Mouse (Mus musculus) left cerebral cortex, adult 11 months (tissue): Measurements from ENCODE around the gene Wwtr1.

Experiments
- DNase-seq: peaks from one replicate; pipeline ENCODE4 v3.0.0; 2022; ENCODE audit warnings: low spot score

Wwtr1 gene

GRCm38 (mm10) chr3:57448445-57448844, 127.3 kb downstream of the Wwtr1 start:
- DNase-seq: peak; percentile 63

- no peak for DNase-seq
Observed at GRCm38 (mm10) chr3:57447889-57448288, 127.8 kb downstream of the Wwtr1 start.

DNA sequence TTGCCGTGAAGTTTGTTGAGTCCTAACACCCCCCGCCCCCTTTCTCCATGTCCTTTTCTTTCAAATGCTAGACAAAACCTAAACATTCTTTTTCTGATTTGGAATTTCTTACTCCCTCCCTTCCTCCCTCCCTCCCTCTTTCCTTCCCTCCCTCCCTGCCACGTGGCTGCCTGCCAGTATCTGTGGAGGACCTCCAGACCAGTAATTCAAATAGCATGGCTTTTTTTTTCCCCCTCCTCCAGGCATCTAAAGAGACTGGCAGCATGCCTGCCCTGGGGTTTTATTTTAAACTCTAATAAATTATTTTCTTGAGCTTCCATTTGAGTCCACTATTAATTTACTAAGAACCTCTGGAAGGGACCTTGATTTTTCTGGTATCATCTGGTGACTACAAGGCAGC, 130.0 kb downstream of the Wwtr1 start:
- DNase-seq: no peak

DNA sequence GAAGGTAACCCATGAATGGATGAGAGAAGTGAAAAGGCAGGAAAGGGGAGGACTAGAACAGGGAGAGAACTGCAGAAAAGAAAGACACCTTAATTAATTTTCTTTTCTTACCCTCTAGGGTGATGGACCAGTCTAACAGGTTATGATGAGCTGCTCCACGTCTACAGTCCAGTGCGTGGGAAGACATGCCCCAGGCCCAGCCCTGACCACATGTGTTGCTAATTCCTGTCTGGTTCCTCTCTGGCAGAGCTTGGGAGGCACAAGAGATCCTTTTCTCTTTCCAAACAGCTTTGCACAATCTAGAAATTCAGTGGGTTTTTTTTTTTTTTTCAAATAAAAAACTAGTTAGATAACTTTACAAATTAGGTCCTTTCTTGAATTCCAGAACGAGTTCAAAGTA, 134.8 kb downstream of the Wwtr1 start:
- no peak for DNase-seq

- DNase-seq: no peak
Observed at GRCm38 (mm10) chr3:57435364-57435763, 140.3 kb downstream of the Wwtr1 start.

- no peak for DNase-seq
Observed at GRCm38 (mm10) chr3:57431706-57432105, 144.0 kb downstream of the Wwtr1 start.

DNA sequence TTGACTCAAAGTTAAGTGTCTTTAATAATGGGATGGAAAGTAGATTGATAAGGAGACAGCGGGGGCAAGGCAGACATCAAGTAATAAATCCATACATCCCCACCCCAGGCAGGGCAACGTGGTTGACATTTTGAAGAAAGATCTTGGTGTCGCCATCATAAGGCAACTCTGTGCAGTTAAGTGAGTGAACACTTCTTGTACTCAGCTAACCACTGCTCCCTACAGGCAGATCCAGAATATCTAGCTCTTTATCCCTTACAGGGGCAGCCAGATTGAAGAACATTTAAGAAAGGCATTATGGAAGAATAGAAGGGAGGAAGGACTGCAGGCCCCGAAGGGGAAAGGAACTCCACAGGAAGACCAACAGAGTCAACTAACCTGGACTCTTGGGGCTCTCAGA, 146.2 kb downstream of the Wwtr1 start:
- no peak for DNase-seq

DNA sequence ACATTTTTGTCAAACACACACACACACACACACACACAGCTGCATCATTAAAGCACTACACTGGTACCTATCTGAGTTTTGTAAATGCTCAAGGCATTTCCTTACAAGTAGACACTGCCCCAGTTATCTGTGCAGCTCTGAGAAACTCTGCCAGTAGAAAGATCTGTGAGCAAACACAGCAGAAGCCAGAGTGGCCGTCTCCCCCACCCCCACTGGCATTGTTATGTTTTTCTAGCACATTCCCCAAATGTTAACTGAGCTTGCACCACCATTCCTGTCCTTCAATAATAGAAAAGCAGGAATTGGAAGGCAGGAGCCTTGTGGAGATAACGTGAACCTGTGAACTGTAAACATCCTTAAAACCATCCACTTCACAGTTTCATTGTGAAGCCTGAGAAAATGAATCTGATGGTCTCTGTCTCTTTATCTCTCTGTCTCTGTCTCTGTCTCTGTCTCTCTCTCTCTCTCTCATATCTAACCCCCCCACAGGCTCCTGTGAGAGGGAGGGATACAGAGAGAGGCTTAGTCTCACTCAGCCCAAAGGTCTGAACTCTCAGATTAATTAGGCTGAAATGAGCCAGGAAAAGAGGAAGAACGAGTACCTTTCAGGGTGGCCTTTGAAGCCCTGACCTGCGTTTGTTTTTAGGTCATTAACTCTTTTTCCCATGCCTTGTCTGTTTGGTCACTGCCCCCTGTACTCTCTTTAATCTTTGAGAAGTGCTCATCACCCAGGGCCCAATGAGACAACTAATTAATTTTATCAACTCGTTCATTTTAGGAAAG, 146.8 kb downstream of the Wwtr1 start:
- no peak for DNase-seq

GRCm38 (mm10) chr3:57426351-57426750, 149.4 kb downstream of the Wwtr1 start:
- DNase-seq: no peak

DNA sequence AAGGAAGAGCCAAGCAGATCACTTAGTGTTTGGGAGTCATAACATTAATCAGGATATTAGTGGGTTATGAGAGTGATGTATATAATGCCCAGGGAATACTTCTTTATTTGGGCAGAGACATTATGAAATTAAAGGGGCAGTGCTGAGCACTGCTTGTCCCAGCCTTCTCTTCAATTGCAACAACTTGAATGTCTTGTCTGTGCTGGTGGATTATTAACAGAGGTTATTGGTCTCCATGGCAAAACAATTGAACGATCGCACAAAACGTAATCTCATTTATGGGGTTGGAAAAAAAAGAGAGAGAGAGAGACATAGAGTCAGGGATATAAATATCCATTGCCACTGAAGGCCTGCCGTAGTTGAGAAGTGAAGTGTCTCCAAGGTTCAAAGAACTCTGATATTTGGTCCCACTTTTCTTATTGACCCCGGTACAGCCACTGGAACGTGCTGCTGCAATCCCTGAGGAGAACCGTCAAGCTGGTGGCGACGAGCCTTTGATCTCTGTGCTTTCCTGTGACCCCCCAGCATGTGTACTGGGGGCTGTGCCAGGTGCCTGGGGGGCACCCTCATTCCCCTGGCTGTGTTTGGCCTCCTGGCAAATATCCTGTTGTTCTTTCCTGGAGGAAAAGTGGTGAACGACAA, 150.5 kb downstream of the Wwtr1 start, which contains the start of gene Tm4sf4:
Gene Tm4sf4, plus strand, starts transcription at position 226 of the 642 bp plus-strand sequence.
- DNase-seq: no peak

- DNase-seq: no peak
Observed at GRCm38 (mm10) chr3:57420660-57421059, 155.1 kb downstream of the Wwtr1 start.

DNA sequence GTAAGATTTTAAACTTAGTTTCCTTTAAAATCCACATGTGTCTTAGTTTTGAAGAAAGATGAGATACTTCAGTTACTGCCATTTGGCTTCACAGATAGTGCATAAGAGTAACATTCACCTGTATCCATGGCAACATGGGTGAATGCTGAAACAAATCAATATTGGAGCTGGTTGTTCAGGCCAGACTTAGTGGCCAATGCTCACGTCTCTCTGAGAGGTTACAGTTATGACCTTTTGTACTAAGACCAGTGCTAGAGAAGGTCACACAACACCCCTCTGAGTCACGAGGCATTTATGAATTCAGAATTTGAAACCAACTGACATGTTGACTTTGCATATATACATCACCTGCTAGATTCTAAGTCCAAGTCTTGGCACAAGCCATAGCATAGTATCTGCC, 155.5 kb downstream of the Wwtr1 start:
- DNase-seq: no peak

DNA sequence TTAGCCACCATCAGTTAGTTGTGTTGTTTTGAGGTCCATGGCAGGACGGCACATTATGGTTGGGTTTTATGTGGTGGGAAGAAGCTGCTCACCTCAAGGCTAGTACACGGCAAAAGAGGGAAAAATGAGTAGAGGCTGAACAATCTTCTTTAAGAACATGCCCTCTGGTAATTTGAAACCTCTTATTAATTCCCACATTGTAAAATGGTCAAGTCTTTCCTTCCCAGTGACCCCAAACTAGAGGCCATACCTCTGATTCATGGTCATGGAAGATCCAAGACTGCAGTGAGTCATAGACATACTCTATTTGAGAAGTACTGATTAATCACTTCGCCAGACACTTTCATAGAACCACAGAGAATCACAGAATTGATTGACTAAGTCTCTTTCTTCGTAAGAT, 164.2 kb downstream of the Wwtr1 start:
- no peak for DNase-seq
